Mouse (Mus musculus) thymus, adult 2 months (tissue): ENCODE measurements at regions not wholly inside any gene's neighbourhood (a gene's known extent, or its start where the extent isn't known, plus 50 kb on each side); places are given as distances from the start of the nearest gene placed in this dataset.

Experiments used
- CTCF ChIP-seq: fragments of 200-500 bp; IDR thresholded peaks from 2 replicates; pipeline ENCODE4 v1.5.1; 2012; ENCODE audit warnings: mild to moderate bottlenecking, control low read depth, low read length, moderate library complexity, borderline replicate concordance; ENCODE audit not compliant: control insufficient read depth, poor library complexity, insufficient read depth; ENCODE audit errors: extremely low read depth
- POLR2A ChIP-seq: fragments of 200-500 bp; IDR thresholded peaks from 2 replicates; pipeline ENCODE4 v1.6.1; 2012; ENCODE audit warnings: mild to moderate bottlenecking, low read length, control low read depth, moderate library complexity; ENCODE audit not compliant: control insufficient read depth, poor library complexity, insufficient read depth; ENCODE audit errors: extremely low read depth

DNA sequence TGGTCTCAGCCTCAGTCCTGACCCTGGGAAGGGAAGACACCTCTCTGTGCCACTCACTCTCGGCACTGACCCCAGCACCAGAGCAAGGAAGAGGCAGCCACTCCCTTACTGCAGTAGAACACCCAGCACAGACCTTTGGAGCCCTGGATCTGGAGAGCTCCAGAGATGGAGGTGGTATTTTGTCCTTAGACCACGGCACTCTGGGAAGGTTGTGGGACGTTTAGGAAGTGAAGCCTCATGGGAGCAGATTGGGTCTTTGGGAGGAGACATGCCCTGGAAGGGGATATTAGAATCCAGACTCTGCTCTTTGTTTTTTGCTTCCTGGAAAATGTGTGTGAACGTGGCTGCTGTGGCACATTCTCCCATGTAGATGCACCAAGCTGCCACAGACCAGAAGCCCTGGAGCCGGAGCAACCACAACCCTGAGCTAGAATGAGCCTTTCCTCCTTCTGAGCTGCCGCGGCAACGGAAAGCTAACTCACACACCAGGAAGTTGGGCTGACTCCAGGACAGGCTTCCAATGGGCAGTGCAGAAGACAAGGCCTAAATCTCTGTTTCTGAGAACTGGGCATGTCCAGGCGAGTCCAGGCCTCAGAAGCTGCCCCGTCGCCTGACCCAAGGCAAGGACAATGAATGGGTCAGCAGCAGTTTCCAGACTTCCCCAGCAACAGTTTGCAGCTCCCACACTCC lies 356.9 kb upstream of the Kcnab2 start:
- TF ChIP-seq CTCF: no peak
- TF ChIP-seq POLR2A: no peak
